Mouse (Mus musculus) bone marrow macrophage, adult 2 months (primary cell): Measurements from ENCODE around the gene Slc25a38.

ENCODE experiments used
- CTCF ChIP-seq: IDR thresholded peaks from 2 replicates; pipeline ENCODE4 v1.5.1; 2012; ENCODE audit warnings: low read depth, mild to moderate bottlenecking, low read length, moderate library complexity
- POLR2A ChIP-seq: IDR thresholded peaks from 2 replicates; pipeline ENCODE4 v1.6.1; 2012; ENCODE audit warnings: mild to moderate bottlenecking, low read depth, low read length, borderline replicate concordance

GRCm38 (mm10) chr9:120126868-120127267 is 16.7 kb downstream of the Slc25a38 start:
- TF ChIP-seq POLR2A (no peak), CTCF (no peak)
